Mouse (Mus musculus) hindbrain, embryonic 11.5 days (tissue): ENCODE results near the gene Sco2. TPM values are rescaled to one million over a fixed set of nuclear protein-coding genes. Genes with fewer than 3 reads are reported as not detected.
A peak's percentile ranks its signal among the peaks of the same experiment; 100 is the strongest.

Experiments used
- ATAC-seq: fragments of 200-750 bp; cut with Nextera tagmentation; 2 replicates; pipeline ENCODE4 v1.8.0; 2017; ENCODE audit warnings: mild to moderate bottlenecking, moderate TSS enrichment, moderate library complexity; ENCODE audit not compliant: low FRiP score
- DNase-seq: peaks from one replicate; pipeline ENCODE4 v3.0.0-alpha.2; 2015; ENCODE audit warnings: low spot score
- H3K27ac ChIP-seq: fragments of 300-500 bp; sonication (generic); 2 replicates; pipeline ENCODE4 v1.5.1; 2014; ENCODE audit warnings: mild to moderate bottlenecking, low read depth, low read length
- H3K27me3 ChIP-seq: fragments of 300-500 bp; sonication (generic); 2 replicates; pipeline ENCODE4 v1.6.1; 2014; ENCODE audit warnings: mild to moderate bottlenecking, low read length, moderate library complexity, mixed read lengths; ENCODE audit not compliant: control insufficient read depth, insufficient read depth
- H3K36me3 ChIP-seq: fragments of 300-500 bp; sonication (generic); 2 replicates; pipeline ENCODE4 v1.6.1; 2014; ENCODE audit warnings: mild to moderate bottlenecking, low read length, moderate library complexity, mixed read lengths; ENCODE audit not compliant: control insufficient read depth, insufficient read depth
- H3K4me1 ChIP-seq: fragments of 300-500 bp; sonication (generic); replicated peaks from 2 replicates; pipeline ENCODE4 v1.6.1; 2014; ENCODE audit warnings: low read length, mixed read lengths; ENCODE audit not compliant: control insufficient read depth, insufficient read depth
- H3K4me2 ChIP-seq: fragments of 300-500 bp; sonication (generic); replicated peaks from 2 replicates; pipeline ENCODE4 v1.6.1; 2014; ENCODE audit warnings: mild to moderate bottlenecking, low read depth, low read length
- H3K4me3 ChIP-seq: fragments of 300-500 bp; sonication (generic); 2 replicates; pipeline ENCODE4 v1.5.1; 2014; ENCODE audit warnings: low read depth, low read length
- H3K9ac ChIP-seq: fragments of 300-500 bp; sonication (generic); 2 replicates; pipeline ENCODE4 v1.6.1; 2014; ENCODE audit warnings: low read depth, low read length
- H3K9me3 ChIP-seq: fragments of 300-500 bp; sonication (generic); 2 replicates; pipeline ENCODE4 v1.6.1; 2016; ENCODE audit warnings: low read length; ENCODE audit not compliant: control insufficient read depth
- WGBS: fragments of 180-500 bp; shearing (Covaris S2); extraction: QIAGEN DNeasy Blood & Tissue Kit; methylation state at CpG from one replicate; pipeline ENCODE4 v1.1.7; 2014; 5-methylcytosine and 5-hydroxymethylcytosine counted together
- polyA plus RNA-seq: library from polyadenylated mRNA; unstranded; fragments of >200 nt; fragmentation: Nextera tagmentation; extraction: Ambion mirVana; gene quantifications from 2 replicates; pipeline ENCODE4 v1.2.1, GENCODE M21; 2014

Sco2 gene
- polyA plus RNA-seq, 1 experiment from 2014 or later = 7.4 TPM

DNA sequence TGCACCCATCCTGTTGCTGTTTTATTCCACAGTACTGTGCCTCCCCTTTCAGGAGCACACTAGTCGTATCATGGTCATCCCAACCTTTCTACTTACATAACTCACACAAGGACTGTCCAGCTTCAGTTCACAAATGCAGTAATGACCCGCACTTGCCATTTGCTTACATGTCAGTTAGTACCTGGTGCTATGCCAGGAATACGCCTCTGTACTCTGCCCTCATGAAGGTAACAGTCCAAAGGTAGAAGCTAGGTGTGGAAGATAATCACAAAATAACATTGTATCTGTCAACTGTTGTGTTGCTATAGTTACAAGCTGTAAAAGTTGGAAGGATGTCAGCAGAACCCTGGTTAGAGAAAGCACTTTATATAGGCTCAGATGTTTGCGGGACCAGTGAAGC, 23.2 kb upstream of the Sco2 start:
- 87% methylated on average over 4 of the region's 4 CpGs for WGBS
- Histone ChIP-seq H3K4me2 (no peak overlapping the region), H3K4me3 (no peak overlapping the region), H3K9me3 (no peaks in the 10 kb centered on the region), H3K9ac (no peak overlapping the region), H3K36me3 (no peaks in the 10 kb centered on the region), H3K27ac (no peak overlapping the region), H3K27me3 (no peaks in the 10 kb centered on the region), H3K4me1 (no peaks in the 10 kb centered on the region)
- no peak for DNase-seq
- no peak for ATAC-seq

DNA sequence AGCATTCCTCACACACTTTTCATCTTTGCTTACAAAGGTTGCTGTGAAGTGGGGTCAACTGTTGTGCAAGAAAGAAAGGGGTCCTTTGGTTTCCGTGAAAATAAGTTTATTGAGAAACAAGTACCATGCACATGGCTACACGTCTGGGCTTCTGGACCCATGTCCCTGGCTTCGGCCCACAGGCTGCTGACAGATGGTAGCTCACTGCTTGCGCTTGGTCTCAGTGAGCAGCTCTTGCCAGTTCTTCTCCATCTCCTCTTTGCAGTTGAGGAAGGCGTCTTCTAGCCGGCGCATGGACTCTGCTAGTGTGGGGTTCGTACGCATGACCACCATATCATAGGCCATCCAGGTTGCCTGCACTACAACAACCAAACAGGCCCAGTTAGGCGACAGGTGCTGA, 16.4 kb upstream of the Sco2 start:
- 90% methylated on average over 10 of the region's 10 CpGs for WGBS

GRCm38 (mm10) chr15:89387127-89387526, 13.5 kb upstream of the Sco2 start:
- H3K4me2 ChIP-seq = no peak overlapping the region
- DNase-seq (no peak), ATAC-seq (no peak)
- H3K27ac ChIP-seq = no peak overlapping the region
- H3K27me3 ChIP-seq = no peaks in the 10 kb centered on the region
- H3K4me3 ChIP-seq = no peak overlapping the region
- no peak overlapping the region for H3K9ac ChIP-seq
- 49% methylated on average over 12 of the region's 12 CpGs for WGBS
- no peaks in the 10 kb centered on the region for H3K36me3 ChIP-seq
- H3K4me1 ChIP-seq = no peaks in the 10 kb centered on the region
- no peaks in the 10 kb centered on the region for H3K9me3 ChIP-seq

More for the DNA sequence above, 16.4 kb upstream of the Sco2 start:
- Histone ChIP-seq H3K9ac (no peak overlapping the region), H3K4me2 (no peak overlapping the region), H3K4me3 (no peak overlapping the region), H3K27me3 (no peaks in the 10 kb centered on the region), H3K9me3 (no peaks in the 10 kb centered on the region), H3K4me1 (no peaks in the 10 kb centered on the region), H3K36me3 (no peaks in the 10 kb centered on the region), H3K27ac (no peak overlapping the region)
- DNase-seq = no peak
- ATAC-seq = no peak

GRCm38 (mm10) chr15:89384617-89385016, 11.0 kb upstream of the Sco2 start, which contains the start of gene Klhdc7b:
Gene Klhdc7b (plus strand): TSS chr15:89384917.
- DNase-seq (no peak), ATAC-seq (no peak)
- Histone ChIP-seq H3K27me3 (peaks cover 1% of the 10 kb centered on the region), H3K4me3 (no peak within 1 kb of the TSS), H3K4me1 (no peaks in the 10 kb centered on the region; the same call in 1 of the 2 replicates), H3K27ac (no peak within 1 kb of the TSS), H3K9me3 (no peaks in the 10 kb centered on the region), H3K9ac (no peak within 1 kb of the TSS), H3K4me2 (no peak within 1 kb of the TSS), H3K36me3 (no peaks in the 10 kb centered on the region)
- WGBS = 91% methylated on average over 7 of the region's 7 CpGs

GRCm38 (mm10) chr15:89379429-89379828, 5.8 kb upstream of the Sco2 start:
- 18% methylated on average over 10 of the region's 10 CpGs for WGBS
- H3K9me3 ChIP-seq = no peaks in the 10 kb centered on the region
- no peaks in the 10 kb centered on the region for H3K36me3 ChIP-seq
- no peak overlapping the region for H3K27ac ChIP-seq
- H3K4me1 ChIP-seq = no peaks in the 10 kb centered on the region; the same call in 1 of the 2 replicates
- peak overlapping the region; percentile 62 for H3K4me2 ChIP-seq
- H3K4me3 ChIP-seq = peak overlapping the region; percentile 32
- no peak for DNase-seq
- H3K27me3 ChIP-seq = peaks cover 32% of the 10 kb centered on the region
- no peak for ATAC-seq
- H3K9ac ChIP-seq = peak overlapping the region; percentile 35

GRCm38 (mm10) chr15:89378831-89379401, 5.3 kb upstream of the Sco2 start, which contains the start of gene Odf3b:
Gene Odf3b (minus strand): TSS chr15:89379282.
- H3K27me3 ChIP-seq = peaks cover 32% of the 10 kb centered on the region

DNA sequence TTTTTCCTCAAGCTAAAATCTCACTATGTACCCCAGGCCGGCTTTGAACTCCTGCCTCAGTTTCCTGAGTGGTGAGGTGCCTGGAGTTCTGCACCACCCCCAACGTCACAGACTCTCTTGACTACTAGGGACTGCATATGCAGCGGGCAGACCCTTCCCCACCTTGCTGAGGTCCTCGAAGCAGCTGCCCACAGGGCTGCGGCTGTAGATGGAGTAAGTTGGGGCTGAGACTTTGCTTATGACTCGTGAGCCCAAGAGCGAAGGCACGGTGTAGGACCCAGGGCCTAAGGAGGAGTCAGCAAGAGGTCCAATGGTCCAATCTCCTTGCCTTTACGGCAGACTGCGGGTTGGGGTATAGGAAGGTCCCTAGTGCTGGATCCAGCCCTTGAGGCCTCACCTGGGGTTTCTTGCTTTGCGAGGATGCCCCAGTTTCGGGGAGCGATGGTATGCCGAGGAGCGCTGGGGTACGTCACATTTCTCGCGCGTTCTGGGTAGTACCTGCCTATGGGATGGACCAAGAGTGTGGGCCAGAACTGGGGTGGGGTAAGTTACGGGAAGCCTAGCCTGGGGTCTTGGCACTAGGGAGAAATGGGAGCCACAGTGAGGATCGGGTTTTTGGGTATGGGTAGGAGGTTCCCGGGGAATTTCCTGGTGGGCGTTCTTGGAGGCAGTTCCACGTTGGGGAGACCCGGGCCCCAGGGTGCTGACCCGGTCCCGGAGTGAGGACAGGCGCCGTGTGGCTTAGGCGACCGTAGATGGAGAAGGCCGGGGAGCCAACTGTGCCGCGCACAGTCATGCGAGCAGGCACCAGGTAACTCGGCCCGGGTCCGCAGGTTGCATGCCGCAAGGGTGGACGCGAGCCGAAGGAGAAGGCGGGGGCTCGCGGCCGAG, 4.5 kb upstream of the Sco2 start:
- peak overlapping the region; percentile 62 for H3K4me2 ChIP-seq
- ATAC-seq = no peak
- no peaks in the 10 kb centered on the region for H3K36me3 ChIP-seq
- no peak for DNase-seq
- H3K4me3 ChIP-seq = peak overlapping the region; percentile 32
- WGBS = 10% methylated on average over 41 of the region's 46 CpGs
- H3K27ac ChIP-seq = no peak overlapping the region
- peaks cover under 1% of the 10 kb centered on the region for H3K4me1 ChIP-seq
- H3K27me3 ChIP-seq = peaks cover 32% of the 10 kb centered on the region
- peak overlapping the region; percentile 35 for H3K9ac ChIP-seq
- no peaks in the 10 kb centered on the region for H3K9me3 ChIP-seq

More at GRCm38 (mm10) chr15:89378831-89379401, 5.3 kb upstream of the Sco2 start, which contains the start of gene Odf3b:
- ATAC-seq (no peak; the same call in 1 of the 2 replicates), DNase-seq (peak; percentile 52)
- no peak within 1 kb of the TSS for H3K27ac ChIP-seq
- no peaks in the 10 kb centered on the region; the same call in 1 of the 2 replicates for H3K4me1 ChIP-seq
- no peaks in the 10 kb centered on the region for H3K36me3 ChIP-seq
- H3K9ac ChIP-seq = peak within 1 kb of the TSS; percentile 35
- no peaks in the 10 kb centered on the region for H3K9me3 ChIP-seq
- H3K4me2 ChIP-seq = peak within 1 kb of the TSS; percentile 62
- WGBS = under 1% methylated on average over 33 of the region's 33 CpGs
- peak within 1 kb of the TSS; percentile 32 for H3K4me3 ChIP-seq

- DNase-seq = peak; percentile 36
Observed at GRCm38 (mm10) chr15:89377362-89377761, 3.7 kb upstream of the Sco2 start.

More at GRCm38 (mm10) chr15:89377362-89377761, 3.7 kb upstream of the Sco2 start:
- H3K9ac ChIP-seq = no peak overlapping the region
- H3K36me3 ChIP-seq = no peaks in the 10 kb centered on the region
- H3K4me3 ChIP-seq = no peak overlapping the region
- WGBS = 5% methylated on average over 17 of the region's 18 CpGs
- no peak for ATAC-seq
- no peak overlapping the region for H3K27ac ChIP-seq
- no peaks in the 10 kb centered on the region for H3K9me3 ChIP-seq
- H3K4me2 ChIP-seq = no peak overlapping the region
- H3K27me3 ChIP-seq = peaks cover 32% of the 10 kb centered on the region
- H3K4me1 ChIP-seq = peaks cover 4% of the 10 kb centered on the region
